Mouse (Mus musculus): ENCODE measurements around the gene Rprml. TPM values are rescaled to one million over a fixed set of nuclear protein-coding genes. Genes with fewer than 3 reads are reported as not detected.
A peak's percentile ranks its signal among the peaks of the same experiment; 100 is the strongest.

Rprml gene
- total and polyA plus RNA-seq, 3 experiments = not detected

DNA sequence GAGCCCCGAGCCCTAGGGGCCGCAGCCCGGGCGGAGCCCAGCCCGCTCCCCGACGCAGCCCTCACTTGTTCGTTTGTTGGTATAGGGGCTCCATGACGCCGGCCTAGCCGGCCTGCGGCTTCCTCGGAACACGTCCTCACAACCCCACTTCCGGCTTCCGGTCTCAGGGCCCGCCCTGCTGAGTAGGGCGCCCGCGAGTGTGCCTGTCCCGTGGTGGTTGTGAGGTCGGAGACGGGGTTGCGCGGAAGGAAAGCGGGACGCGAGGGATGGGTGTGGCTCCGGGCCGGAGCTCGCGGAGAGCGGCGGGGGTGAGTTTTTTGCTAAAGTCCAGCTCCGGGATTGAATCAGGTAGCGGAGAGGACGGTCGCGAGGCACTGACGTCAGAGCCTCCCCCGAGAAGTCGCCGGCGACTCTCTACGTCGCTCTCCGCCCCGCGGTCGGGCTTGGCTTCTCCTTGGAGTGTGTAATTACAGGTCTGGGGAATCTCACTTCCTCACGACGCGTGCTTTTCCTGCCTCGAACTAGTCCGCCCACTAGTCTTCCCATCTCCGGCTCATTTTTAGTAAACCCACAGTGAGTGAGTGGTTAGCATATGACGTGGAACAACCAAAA is 48.3 kb downstream of the Rprml start, which contains the start of gene Gosr2:
Gosr2 (minus strand) TSS at position 334 of the 612 bp plus-strand sequence.
- ATAC-seq (ENCODE audit: extremely low read depth, insufficient number of reproducible peaks, low FRiP score, poor library complexity, severe bottlenecking) (peak; percentile 78), DNase-seq (ENCODE audit: low spot score) (peak; percentile 92)
- TF ChIP-seq GATA1 (IDR thresholded peaks at IDR 0.05; ENCODE audit: borderline replicate concordance, low read length) (no peak), POLR2AphosphoS5 (IDR thresholded peaks at IDR 0.05; ENCODE audit: insufficient replicate concordance, low read depth, low read length) (no peak), CTCF (IDR thresholded peaks at IDR 0.05; ENCODE audit: low read depth, low read length) (no peak), TAL1 (conservative IDR thresholded peaks at IDR 0.05; ENCODE audit: low read depth, low read length) (no peak), GATA2 (IDR thresholded peaks at IDR 0.05; ENCODE audit: borderline replicate concordance, low read depth, low read length) (no peak)
- Histone ChIP-seq H3K36me3 (replicated peaks) (peaks cover 26% of the 10 kb centered on the region), H3K4me1 (ENCODE audit: insufficient read depth, low read depth, low read length) (peaks cover 26% of the 10 kb centered on the region), H3K9me3 (replicated peaks) (no peaks in the 10 kb centered on the region), H3K27me3 (ENCODE audit: insufficient read depth, low read length) (peaks cover 14% of the 10 kb centered on the region), H3K4me3 (ENCODE audit: low read depth, low read length) (peak within 1 kb of the TSS; percentile 79)

DNA sequence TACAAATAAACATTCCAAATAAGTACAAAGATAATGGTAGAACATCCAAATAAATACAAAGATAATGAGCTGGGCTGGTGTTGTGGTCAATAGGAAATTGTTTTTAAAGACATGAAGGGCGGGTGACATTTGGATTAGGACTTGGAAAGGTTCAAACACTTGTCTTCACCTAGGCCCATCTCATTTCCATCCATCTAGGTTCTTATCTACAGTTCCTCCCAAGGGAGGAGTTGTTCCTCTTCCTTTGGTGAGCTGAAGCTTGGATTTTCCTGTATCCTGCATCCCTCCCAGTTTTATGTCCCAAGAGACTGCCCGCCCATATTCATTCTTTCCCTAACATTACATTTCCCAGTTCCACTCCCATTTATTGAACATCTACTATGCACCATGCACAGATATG is 48.9 kb downstream of the Rprml start:
- no peak for ATAC-seq (ENCODE audit: extremely low read depth, insufficient number of reproducible peaks, low FRiP score, poor library complexity, severe bottlenecking)
- H3K36me3 ChIP-seq (replicated peaks) = peaks cover 22% of the 10 kb centered on the region
- H3K4me3 ChIP-seq (ENCODE audit: low read depth, low read length) = peak overlapping the region; percentile 79
- peaks cover 17% of the 10 kb centered on the region for H3K27me3 ChIP-seq (ENCODE audit: insufficient read depth, low read length)
- TF ChIP-seq GATA2 (IDR thresholded peaks at IDR 0.05; ENCODE audit: borderline replicate concordance, low read depth, low read length) (no peak), GATA1 (IDR thresholded peaks at IDR 0.05; ENCODE audit: borderline replicate concordance, low read length) (no peak), POLR2AphosphoS5 (IDR thresholded peaks at IDR 0.05; ENCODE audit: insufficient replicate concordance, low read depth, low read length) (no peak)
- DNase-seq (ENCODE audit: low spot score) = no peak
- no peaks in the 10 kb centered on the region for H3K9me3 ChIP-seq (replicated peaks)
- H3K4me1 ChIP-seq (ENCODE audit: insufficient read depth, low read depth, low read length) = peaks cover 26% of the 10 kb centered on the region

Other genes starting within 250 kb of the Rprml start
- gene Plekhm1, start 236.9 kb upstream of the Rprml start, total RNA-seq (2014; fragmentation: Nextera tagmentation) = 27.1 and 35.1 TPM in 2 replicates
- 8.9 and 9.4 TPM in 2 replicates for gene Plekhm1, start 236.9 kb upstream of the Rprml start, total RNA-seq (2017)
- 11.7 and 12.0 TPM in 2 replicates for gene Plekhm1, start 236.9 kb upstream of the Rprml start, polyA plus RNA-seq (2012)
- gene Lrrc37a, start 145.0 kb upstream of the Rprml start, total RNA-seq (2014; fragmentation: Nextera tagmentation) = not detected in 2 replicates
- gene Lrrc37a, start 145.0 kb upstream of the Rprml start, total RNA-seq (2017) = 0.06 and 0.16 TPM in 2 replicates
- gene Lrrc37a, start 145.0 kb upstream of the Rprml start, polyA plus RNA-seq (2012) = not detected in 2 replicates
- gene Gm884, start 28.4 kb upstream of the Rprml start, total RNA-seq (2014; fragmentation: Nextera tagmentation) = not detected in 2 replicates
- 0.06 and 0.16 TPM in 2 replicates for gene Gm884, start 28.4 kb upstream of the Rprml start, total RNA-seq (2017)
- not detected in 2 replicates for gene Gm884, start 28.4 kb upstream of the Rprml start, polyA plus RNA-seq (2012)
- not detected in 2 replicates for gene Lyzl6, start 10.7 kb upstream of the Rprml start, total RNA-seq (2014; fragmentation: Nextera tagmentation)
- not detected in 2 replicates for gene Lyzl6, start 10.7 kb upstream of the Rprml start, total RNA-seq (2017)
- not detected in 2 replicates for gene Lyzl6, start 10.7 kb upstream of the Rprml start, polyA plus RNA-seq (2012)
- gene Gosr2, start 48.3 kb downstream of the Rprml start, total RNA-seq (2014; fragmentation: Nextera tagmentation) = 65.5 and 69.2 TPM in 2 replicates
- 72.1 and 73.1 TPM in 2 replicates for gene Gosr2, start 48.3 kb downstream of the Rprml start, total RNA-seq (2017)
- gene Gosr2, start 48.3 kb downstream of the Rprml start, polyA plus RNA-seq (2012) = 6.5 and 16.0 TPM in 2 replicates
- not detected in 2 replicates for gene Wnt9b, start 100.3 kb downstream of the Rprml start, total RNA-seq (2014; fragmentation: Nextera tagmentation)
- gene Wnt9b, start 100.3 kb downstream of the Rprml start, total RNA-seq (2017) = 0.06 and 0.11 TPM in 2 replicates
- gene Wnt9b, start 100.3 kb downstream of the Rprml start, polyA plus RNA-seq (2012) = not detected in 2 replicates
- gene Wnt3, start 124.6 kb downstream of the Rprml start, total RNA-seq (2014; fragmentation: Nextera tagmentation) = not detected in 2 replicates
- gene Wnt3, start 124.6 kb downstream of the Rprml start, total RNA-seq (2017) = 0.06 and 0.11 TPM in 2 replicates
- gene Wnt3, start 124.6 kb downstream of the Rprml start, polyA plus RNA-seq (2012) = not detected in 2 replicates

All from G1E (cell line).